Mouse (Mus musculus): Measurements from ENCODE around the gene Tgif1.

- no peak for TF ChIP-seq CHD1 (IDR thresholded peaks at IDR 0.05; ENCODE audit: low read depth, low read length)
- no peak for TF ChIP-seq HCFC1 (IDR thresholded peaks at IDR 0.05; ENCODE audit: low read depth, low read length)
- TF ChIP-seq TCF12 (IDR thresholded peaks at IDR 0.05; ENCODE audit: low read depth, low read length): no peak
- no peak for TF ChIP-seq CTCF (conservative IDR thresholded peaks at IDR 0.05 in 1 of 2, IDR thresholded peaks at IDR 0.05 in 1 of 2; ENCODE audit: low read depth in 2 of 2, low read length in 2 of 2)
- TF ChIP-seq USF1 (IDR thresholded peaks at IDR 0.05; ENCODE audit: low read depth, low read length): no peak
- no peak for TF ChIP-seq POLR2A (IDR thresholded peaks at IDR 0.05; ENCODE audit: low read depth, low read length)
Measured at GRCm38 (mm10) chr17:70881934-70882333, 28.6 kb upstream of the Tgif1 start.

All from CH12.LX (cell line).